Mouse (Mus musculus) heart, adult 2 months (tissue): Measurements from ENCODE around the gene Lrp5.

Experiments
- CTCF ChIP-seq: fragments of 200-600 bp; IDR thresholded peaks from 2 replicates; pipeline ENCODE4 v1.8.1; 2022; ENCODE audit warnings: antibody characterized with exemption, mild to moderate bottlenecking, moderate library complexity
- EP300 ChIP-seq: fragments of 200-500 bp; IDR thresholded peaks from 2 replicates; pipeline ENCODE4 v1.6.1; 2011; ENCODE audit warnings: low read depth, low read length, control low read depth; ENCODE audit not compliant: insufficient read depth
- POLR2A ChIP-seq: fragments of 200-500 bp; IDR thresholded peaks from 2 replicates; pipeline ENCODE4 v1.6.1; 2011; ENCODE audit warnings: mild to moderate bottlenecking, low read depth, low read length, control low read depth; ENCODE audit not compliant: insufficient read depth

DNA sequence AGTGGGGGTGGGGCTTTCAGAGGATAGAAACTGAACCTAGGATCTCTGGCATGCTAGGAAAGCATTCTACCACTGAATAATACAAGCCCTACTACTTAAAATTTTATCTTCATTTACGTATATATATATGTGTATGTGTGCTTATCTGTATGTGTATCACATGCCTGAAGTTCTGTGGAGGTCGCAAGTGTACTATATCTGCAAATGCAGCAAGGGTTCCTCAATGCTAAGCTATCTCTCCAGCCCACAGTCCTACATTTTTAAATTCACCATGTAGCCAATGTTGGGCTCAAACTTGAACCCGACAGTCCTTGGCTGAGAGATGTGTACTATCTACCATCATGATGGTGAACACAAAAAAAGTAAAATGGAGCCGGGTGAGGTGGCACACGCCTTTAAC lies 145.4 kb downstream of the Lrp5 start:
- TF ChIP-seq EP300 (no peak), CTCF (no peak), POLR2A (no peak)
